Mouse (Mus musculus) testis, adult 2 months (tissue): ENCODE data around the gene Lhx4.

Source experiments
- CTCF ChIP-seq: fragments of 200-500 bp; IDR thresholded peaks from 2 replicates; pipeline ENCODE4 v1.5.1; 2012; ENCODE audit warnings: low read depth, mild to moderate bottlenecking, inconsistent platforms, low read length, moderate library complexity; ENCODE audit not compliant: control insufficient read depth, insufficient read depth, insufficient replicate concordance
- POLR2A ChIP-seq: fragments of 200-500 bp; IDR thresholded peaks from 2 replicates; pipeline ENCODE4 v1.6.1; 2012; ENCODE audit warnings: low read depth, mild to moderate bottlenecking, inconsistent platforms, low read length, moderate library complexity; ENCODE audit not compliant: control insufficient read depth

DNA sequence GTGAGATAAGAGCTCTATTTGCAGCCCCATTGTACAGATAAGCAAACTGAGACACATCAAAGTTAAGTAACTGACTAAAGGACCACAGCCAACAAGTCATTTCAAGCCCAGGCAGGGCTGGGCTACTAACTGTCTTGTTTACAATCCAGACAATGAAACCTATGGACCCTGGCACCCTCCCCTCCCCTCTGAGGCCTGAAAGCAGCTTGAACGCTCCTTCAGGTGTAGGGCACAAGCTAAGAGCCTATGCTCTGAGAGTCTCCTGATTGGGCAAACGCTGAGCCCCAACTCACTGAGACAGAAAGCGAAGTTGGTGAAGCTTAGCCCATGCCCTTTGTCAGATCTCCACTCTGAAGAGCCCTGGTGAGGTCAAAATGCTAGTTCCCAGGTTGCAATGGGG is 27.2 kb downstream of the Lhx4 start:
- TF ChIP-seq POLR2A (no peak), CTCF (no peak)
